Mouse (Mus musculus) lung, postnatal 36 days (tissue): ENCODE measurements around the gene Sox18.

ENCODE experiments used
- DNase-seq: peaks from one replicate; pipeline ENCODE4 v3.0.0; 2022; ENCODE audit warnings: mixed read lengths

Gene Sox18

GRCm38 (mm10) chr2:181671326-181671725, at the start of gene Sox18:
Sox18 (minus strand) TSS chr2:181671640.
- DNase-seq = peak; percentile 86

- DNase-seq = no peak
Measured at GRCm38 (mm10) chr2:181721200-181721599, 49.8 kb upstream of the Sox18 start.

DNA sequence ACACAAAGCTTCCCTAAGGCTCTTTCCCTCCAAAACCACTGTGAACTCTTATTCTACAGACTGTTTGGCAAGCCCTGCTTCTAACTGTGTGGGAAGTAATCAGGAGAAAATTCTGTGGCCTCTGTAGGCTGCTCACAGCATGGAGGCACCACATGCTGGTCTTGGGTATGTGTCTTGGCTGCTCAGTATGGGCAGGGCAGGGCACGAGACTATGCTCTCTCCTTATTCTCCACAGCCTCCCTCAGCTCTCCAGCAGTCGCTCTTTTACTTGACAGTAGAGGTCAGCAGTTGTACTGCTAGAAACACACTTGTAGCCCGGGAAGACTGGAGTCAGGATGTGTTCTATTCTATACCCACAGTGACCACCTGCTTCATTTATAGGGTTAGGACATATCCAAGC, 48.6 kb upstream of the Sox18 start:
- no peak for DNase-seq

GRCm38 (mm10) chr2:181716991-181717390, 45.6 kb upstream of the Sox18 start:
- DNase-seq = no peak

- no peak for DNase-seq
Measured at GRCm38 (mm10) chr2:181715382-181715781, 43.9 kb upstream of the Sox18 start.

DNA sequence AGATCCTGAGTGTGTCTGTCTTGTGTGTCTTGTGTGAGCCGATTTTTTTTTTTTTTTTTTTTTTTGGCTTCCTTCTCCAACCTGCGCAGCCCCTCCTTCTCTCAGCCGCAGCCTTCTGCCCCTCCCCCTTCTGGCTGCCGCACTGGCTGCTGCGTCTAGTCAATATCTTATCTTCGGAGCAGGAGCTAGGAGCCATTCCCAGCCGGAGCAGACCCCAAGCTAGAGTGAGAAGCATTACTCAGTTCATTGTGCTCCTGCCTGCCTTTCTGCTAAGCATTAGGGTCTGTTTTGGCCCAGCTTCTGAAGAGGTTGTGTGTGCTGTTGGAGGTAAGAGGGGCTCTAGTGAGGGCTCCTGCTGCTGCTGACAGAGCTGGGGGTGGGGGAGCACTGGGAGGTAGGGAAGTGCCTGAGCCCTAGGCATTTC, 43.5 kb upstream of the Sox18 start, which contains the start of gene Oprl1:
Gene Oprl1, plus strand, starts transcription at position 114 of the 424 bp plus-strand sequence.
- no peak for DNase-seq

GRCm38 (mm10) chr2:181713749-181714148, 42.3 kb upstream of the Sox18 start:
- DNase-seq = no peak

GRCm38 (mm10) chr2:181706668-181707067, 35.2 kb upstream of the Sox18 start:
- peak; percentile 61 for DNase-seq

- no peak for DNase-seq
Measured at GRCm38 (mm10) chr2:181698241-181698640, 26.8 kb upstream of the Sox18 start, which contains the start of gene Lkaaear1. Lkaaear1 (minus strand) TSS chr2:181698442.

DNA sequence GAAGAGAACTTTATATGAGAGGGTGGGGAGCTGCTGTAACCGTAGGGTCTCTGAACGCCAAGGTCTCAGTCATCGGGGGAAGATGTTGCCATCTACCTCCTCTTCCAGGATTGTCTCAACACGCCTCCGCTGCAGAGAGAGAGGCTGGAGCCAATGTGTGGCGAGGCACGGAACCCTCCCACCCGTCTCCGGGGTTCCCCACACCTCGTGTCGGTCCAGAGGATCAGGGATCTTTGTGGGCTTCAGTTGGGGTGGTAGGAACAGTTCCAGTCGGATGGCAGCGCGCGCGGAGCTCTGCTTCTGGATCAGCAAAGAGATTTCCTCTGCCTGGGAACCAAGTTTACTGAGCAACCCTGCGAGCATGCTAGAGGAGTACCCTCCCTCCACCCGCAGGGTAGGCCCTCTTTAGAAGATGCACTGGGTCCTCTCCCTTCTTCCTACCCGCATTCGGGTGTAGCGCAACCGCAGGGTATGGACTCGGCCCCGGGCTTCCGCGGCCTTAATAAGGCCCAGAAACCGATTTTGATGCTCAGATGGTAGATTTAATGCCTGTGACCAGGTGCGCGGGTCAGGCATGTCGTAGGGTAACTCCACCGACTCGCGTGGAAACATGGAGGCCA, 25.5 kb upstream of the Sox18 start:
- no peak for DNase-seq

DNA sequence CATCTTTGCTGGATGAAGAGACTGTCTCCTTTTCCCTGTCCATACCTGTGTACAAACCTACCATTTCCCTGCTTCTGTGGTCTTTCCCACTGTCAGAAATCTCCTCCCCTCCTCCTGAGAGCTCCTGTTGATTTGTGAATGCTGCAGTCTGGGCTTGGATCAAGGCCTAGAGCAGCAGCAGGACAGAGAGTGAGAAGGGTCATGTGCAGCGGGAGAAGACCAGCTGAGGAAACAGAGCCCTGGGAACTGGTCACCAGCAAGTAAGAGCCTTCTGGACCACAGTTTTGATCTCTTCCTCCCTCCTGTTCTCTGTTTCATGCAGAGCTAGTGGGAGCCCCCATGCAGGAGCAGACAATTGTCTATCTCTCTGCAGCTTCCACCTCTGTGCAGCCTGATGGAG, 24.3 kb upstream of the Sox18 start:
- DNase-seq = no peak

DNA sequence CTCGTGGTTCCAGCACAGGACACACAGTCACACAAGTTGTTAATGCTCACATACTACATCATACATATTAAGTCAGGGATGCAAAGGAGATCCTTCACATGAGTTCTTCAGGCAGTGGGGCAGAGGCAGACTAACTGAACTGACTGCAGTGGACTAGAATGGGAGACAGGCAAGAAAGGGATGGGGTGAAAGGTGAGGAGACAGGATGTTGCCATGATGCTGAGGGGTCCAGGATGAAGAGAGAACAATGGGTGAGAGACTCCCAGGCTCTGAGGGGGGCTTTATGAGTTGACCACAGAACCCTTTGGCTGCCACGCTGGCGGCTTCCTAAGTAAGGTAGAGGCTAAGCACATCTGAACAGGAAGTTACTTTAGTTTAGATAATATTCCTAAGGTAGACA, 23.1 kb upstream of the Sox18 start:
- no peak for DNase-seq

GRCm38 (mm10) chr2:181693339-181694280, 22.2 kb upstream of the Sox18 start, which contains the start of gene Rgs19:
Rgs19 (minus strand) TSS chr2:181693977.
- DNase-seq = peak; percentile 88

- DNase-seq = no peak
Measured at GRCm38 (mm10) chr2:181692304-181692703, 20.9 kb upstream of the Sox18 start.

- DNase-seq = peak; percentile 40
Measured at GRCm38 (mm10) chr2:181691571-181691970, 20.1 kb upstream of the Sox18 start.

GRCm38 (mm10) chr2:181691083-181691482, 19.6 kb upstream of the Sox18 start:
- no peak for DNase-seq

GRCm38 (mm10) chr2:181689466-181690160, 18.2 kb upstream of the Sox18 start:
- no peak for DNase-seq

DNA sequence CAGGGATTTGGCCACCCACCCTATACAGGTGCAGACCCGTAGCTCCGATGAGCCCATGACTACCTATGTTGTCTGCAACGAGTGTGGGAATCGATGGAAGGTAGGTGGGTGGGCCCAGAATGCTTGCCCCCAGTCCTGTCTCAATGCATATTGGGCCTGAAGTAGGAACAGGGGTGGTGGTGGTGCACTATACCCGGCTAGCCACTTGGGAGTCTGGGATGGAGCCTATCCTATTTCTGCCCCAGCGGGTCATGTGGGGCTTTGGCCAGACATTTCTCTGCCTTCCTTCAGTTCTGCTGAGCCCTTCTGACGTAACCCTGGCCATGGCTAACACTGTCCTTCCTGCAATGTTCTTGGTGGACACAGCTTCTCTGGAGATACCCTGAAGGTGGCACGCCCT, 16.1 kb upstream of the Sox18 start:
- no peak for DNase-seq

- DNase-seq = no peak
Measured at GRCm38 (mm10) chr2:181685686-181686085, 14.2 kb upstream of the Sox18 start.

DNA sequence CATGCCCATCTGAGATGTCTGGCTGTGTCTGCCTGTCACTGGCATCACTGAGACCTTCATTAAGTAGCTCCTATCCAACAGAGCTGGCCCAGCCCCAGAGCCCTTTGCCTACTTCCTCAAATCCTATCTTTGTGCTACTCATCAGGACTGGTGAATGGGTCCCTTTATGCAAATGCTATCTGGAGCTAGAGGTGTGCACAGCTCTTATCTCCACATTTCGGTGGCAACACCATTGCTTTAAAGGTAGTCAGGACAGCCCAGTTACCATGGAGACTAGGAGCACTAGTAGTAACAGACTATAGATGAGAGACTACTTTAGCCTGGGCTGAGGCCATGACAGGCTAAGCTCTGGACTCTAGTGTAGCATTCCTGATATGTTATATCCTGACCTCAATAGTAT, 13.3 kb upstream of the Sox18 start:
- DNase-seq = no peak

- no peak for DNase-seq
Measured at GRCm38 (mm10) chr2:181683381-181683780, 11.9 kb upstream of the Sox18 start.

- DNase-seq = no peak
Measured at GRCm38 (mm10) chr2:181681978-181682377, 10.5 kb upstream of the Sox18 start.

- DNase-seq = no peak
Measured at GRCm38 (mm10) chr2:181680716-181681117, 9.3 kb upstream of the Sox18 start.
